Mouse (Mus musculus) cerebellum, postnatal 10 days (tissue): Measurements from ENCODE around the gene Gm20604.
A peak's percentile ranks its signal among the peaks of the same experiment; 100 is the strongest.

Experiments used
- DNase-seq, 2 experiments: peaks; one replicate each; pipeline ENCODE4 v3.0.0; 2021; ENCODE audit warnings: mixed read lengths in 2 of 2

The Gm20604 gene

GRCm38 (mm10) chr12:102742056-102742455, 16.4 kb downstream of the Gm20604 start:
- no peak for DNase-seq

GRCm38 (mm10) chr12:102740285-102740684, 18.2 kb downstream of the Gm20604 start:
- peak; percentile 30 to 45 for DNase-seq

- no peak for DNase-seq
Observed at GRCm38 (mm10) chr12:102739096-102739495, 19.4 kb downstream of the Gm20604 start.

GRCm38 (mm10) chr12:102733381-102733780, 25.1 kb downstream of the Gm20604 start:
- peak; percentile 53 to 55 for DNase-seq

- peak; percentile 44 to 53 for DNase-seq
Observed at GRCm38 (mm10) chr12:102730798-102731619, 27.5 kb downstream of the Gm20604 start.

GRCm38 (mm10) chr12:102729855-102730797, 28.3 kb downstream of the Gm20604 start:
- peak; percentile 96 for DNase-seq

GRCm38 (mm10) chr12:102725761-102726175, 32.7 kb downstream of the Gm20604 start:
- peak in 1 of 2 experiments; percentile 25 for DNase-seq

- no peak for DNase-seq
Observed at GRCm38 (mm10) chr12:102725146-102725545, 33.3 kb downstream of the Gm20604 start.

- DNase-seq = no peak
Observed at GRCm38 (mm10) chr12:102723861-102724260, 34.6 kb downstream of the Gm20604 start.

GRCm38 (mm10) chr12:102722966-102723365, 35.5 kb downstream of the Gm20604 start:
- no peak for DNase-seq

GRCm38 (mm10) chr12:102722451-102722850, 36.0 kb downstream of the Gm20604 start:
- DNase-seq = no peak

- peak; percentile 83 to 87 for DNase-seq
Observed at GRCm38 (mm10) chr12:102719552-102720315, 38.7 kb downstream of the Gm20604 start.

- no peak for DNase-seq
Observed at GRCm38 (mm10) chr12:102714654-102715395, 43.6 kb downstream of the Gm20604 start.

GRCm38 (mm10) chr12:102714116-102714515, 44.4 kb downstream of the Gm20604 start:
- DNase-seq = no peak

- no peak for DNase-seq
Observed at GRCm38 (mm10) chr12:102713153-102713865, 45.2 kb downstream of the Gm20604 start.

GRCm38 (mm10) chr12:102710851-102711375, 47.6 kb downstream of the Gm20604 start:
- DNase-seq = peak; percentile 69 to 82

GRCm38 (mm10) chr12:102709896-102710295, 48.6 kb downstream of the Gm20604 start:
- no peak for DNase-seq

- peak in 1 of 2 experiments; percentile 46 for DNase-seq
Observed at GRCm38 (mm10) chr12:102708220-102708619, 50.3 kb downstream of the Gm20604 start.

GRCm38 (mm10) chr12:102706833-102707463, 51.5 kb downstream of the Gm20604 start:
- DNase-seq = no peak

GRCm38 (mm10) chr12:102705906-102706640, 52.4 kb downstream of the Gm20604 start:
- DNase-seq = no peak
